In the genomic region with DNA sequence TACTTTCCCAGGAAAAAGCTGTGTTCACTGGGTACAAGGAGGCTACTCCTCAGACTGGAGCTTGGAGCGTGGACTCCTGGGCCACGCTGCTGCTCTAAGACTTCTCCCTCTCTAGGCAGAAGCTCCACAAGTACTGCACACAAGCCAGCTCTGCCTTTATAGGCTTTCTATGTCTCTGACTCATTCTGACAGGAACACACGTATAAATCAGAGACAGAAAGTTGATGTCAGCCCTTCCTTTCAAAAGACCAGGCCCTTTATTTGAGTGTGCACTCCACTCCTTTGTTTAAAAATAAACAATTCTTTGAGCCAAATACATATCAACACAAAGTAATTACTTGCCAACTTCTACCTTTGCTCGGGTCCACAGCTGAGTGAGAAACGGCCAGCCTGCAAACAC, we compare ENCODE assay signal across 22 mouse cellular contexts.
"Had no signal": no experiment of that assay in that cellular context is flagged by ENCODE, and none has a peak within 500 bp of the region (broad histone marks: within the 10 kb centered on the region; RNA-seq: fewer than 3 reads in every experiment).

No protein-coding gene starts in this region.

- H3K4me2 ChIP-seq: intestine, embryonic 15.5 days; limb, embryonic 13.5 days; midbrain, embryonic 12.5 days; midbrain, embryonic 15.5 days; neural tube, embryonic 12.5 days; neural tube, embryonic 15.5 days; stomach, embryonic 15.5 days had no signal

- H3K9ac ChIP-seq: intestine, embryonic 15.5 days; limb, embryonic 13.5 days; liver, embryonic 14.5 days; liver, postnatal 0 days; midbrain, embryonic 12.5 days; midbrain, embryonic 15.5 days; neural tube, embryonic 12.5 days; neural tube, embryonic 15.5 days; stomach, embryonic 15.5 days had no signal

- H3K27ac ChIP-seq: intestine, embryonic 15.5 days; layer of hippocampus, adult 2 months; limb, embryonic 10.5 days; limb, embryonic 13.5 days; liver, embryonic 14.5 days; macrophage; midbrain, embryonic 12.5 days; midbrain, embryonic 15.5 days; neural tube, embryonic 12.5 days; neural tube, embryonic 15.5 days; stomach, embryonic 15.5 days had no signal

- H3K4me3 ChIP-seq: intestine, embryonic 15.5 days; layer of hippocampus, adult 2 months; limb, embryonic 10.5 days; limb, embryonic 13.5 days; midbrain, embryonic 12.5 days; midbrain, embryonic 15.5 days; neural tube, embryonic 12.5 days; neural tube, embryonic 15.5 days; stomach, embryonic 15.5 days had no signal

- H3K36me3 ChIP-seq: midbrain, embryonic 15.5 days; neural tube, embryonic 12.5 days; stomach, embryonic 15.5 days had no signal

- ATAC-seq: hindbrain, embryonic 16.5 days; intestine, embryonic 15.5 days; liver, postnatal 0 days; midbrain, embryonic 15.5 days had no signal

- DNase-seq: kidney, adult 11 months; kidney, postnatal 25 days; layer of hippocampus, adult 9-11 months; liver; liver, postnatal 0 days; right cerebral cortex, adult 18-20 months; right cerebral cortex, postnatal 14 days; spleen, adult 18-20 months; thymus, adult 18-20 months; thymus, postnatal 36 days had no signal

- H3K9me3 ChIP-seq: intestine, embryonic 15.5 days; limb, embryonic 10.5 days; limb, embryonic 13.5 days; midbrain, embryonic 12.5 days; midbrain, embryonic 15.5 days; neural tube, embryonic 12.5 days; neural tube, embryonic 15.5 days; stomach, embryonic 15.5 days had no signal

- H3K27me3 ChIP-seq: intestine, embryonic 15.5 days; limb, embryonic 13.5 days; midbrain, embryonic 12.5 days; midbrain, embryonic 15.5 days; neural tube, embryonic 12.5 days; neural tube, embryonic 15.5 days; stomach, embryonic 15.5 days had no signal

- H3K4me1 ChIP-seq: intestine, embryonic 15.5 days; limb, embryonic 10.5 days; limb, embryonic 13.5 days; midbrain, embryonic 12.5 days; midbrain, embryonic 15.5 days; neural tube, embryonic 12.5 days; neural tube, embryonic 15.5 days; stomach, embryonic 15.5 days had no signal
